Mouse (Mus musculus) skeletal muscle tissue, adult 2 months (tissue): ENCODE data around the gene Tanc2.
A peak's percentile ranks its signal among the peaks of the same experiment; 100 is the strongest.

ENCODE experiments used
- DNase-seq: peaks from one replicate; pipeline ENCODE4 v3.0.0-alpha.2; 2012; ENCODE audit warnings: low read depth, low spot score

The Tanc2 gene

DNA sequence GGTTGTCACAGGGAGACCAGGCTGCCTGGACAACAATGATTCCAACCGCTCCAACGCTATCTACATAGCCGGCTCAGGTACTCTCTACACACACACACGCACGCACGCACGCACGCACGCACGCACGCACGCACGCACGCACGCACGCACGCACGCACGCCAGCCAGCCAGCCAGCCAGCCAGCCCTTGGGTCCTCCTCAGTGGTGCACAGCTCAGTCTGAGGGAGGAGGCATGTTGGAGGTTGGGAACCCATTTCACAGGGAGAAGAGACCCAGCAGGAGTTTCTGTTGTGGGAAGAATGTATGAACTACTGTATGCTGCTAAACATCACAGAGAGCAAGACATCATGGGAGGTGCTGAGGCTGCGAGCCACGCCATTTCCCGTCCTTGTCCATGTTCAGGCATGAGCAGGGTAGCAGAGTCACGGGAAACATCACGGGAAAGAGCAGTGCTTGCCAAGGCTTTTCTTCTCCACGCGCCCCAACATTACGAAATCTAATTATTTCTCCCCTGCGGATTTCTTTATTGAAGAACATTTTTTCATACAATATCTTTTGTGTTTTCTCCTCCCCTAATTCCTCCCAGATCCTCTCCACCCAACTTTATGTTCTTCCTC, 366.1 kb downstream of the Tanc2 start:
- no peak for DNase-seq

DNA sequence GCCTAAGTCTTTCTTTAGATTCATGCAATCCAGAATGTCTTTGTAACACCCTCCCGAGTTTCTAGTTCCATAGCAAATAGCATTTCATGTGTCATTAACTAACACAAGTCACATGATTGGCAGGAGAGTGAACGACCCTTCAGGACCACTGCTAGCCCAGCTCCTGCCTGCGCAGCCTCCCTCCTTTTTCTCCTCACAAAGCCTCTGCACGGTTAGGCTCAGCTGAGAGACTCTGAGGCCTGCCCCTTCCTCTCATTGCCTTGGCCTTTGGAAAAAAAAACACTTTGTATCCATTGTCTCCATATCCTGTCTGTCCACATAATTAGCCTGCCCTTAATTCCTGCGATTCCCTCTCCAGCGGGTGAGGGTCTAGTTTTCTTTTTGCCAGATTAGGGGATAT, 367.7 kb downstream of the Tanc2 start:
- DNase-seq = no peak

GRCm38 (mm10) chr11:105958566-105958965, 368.8 kb downstream of the Tanc2 start:
- no peak for DNase-seq

GRCm38 (mm10) chr11:105959355-105959754, 369.6 kb downstream of the Tanc2 start:
- DNase-seq = no peak

DNA sequence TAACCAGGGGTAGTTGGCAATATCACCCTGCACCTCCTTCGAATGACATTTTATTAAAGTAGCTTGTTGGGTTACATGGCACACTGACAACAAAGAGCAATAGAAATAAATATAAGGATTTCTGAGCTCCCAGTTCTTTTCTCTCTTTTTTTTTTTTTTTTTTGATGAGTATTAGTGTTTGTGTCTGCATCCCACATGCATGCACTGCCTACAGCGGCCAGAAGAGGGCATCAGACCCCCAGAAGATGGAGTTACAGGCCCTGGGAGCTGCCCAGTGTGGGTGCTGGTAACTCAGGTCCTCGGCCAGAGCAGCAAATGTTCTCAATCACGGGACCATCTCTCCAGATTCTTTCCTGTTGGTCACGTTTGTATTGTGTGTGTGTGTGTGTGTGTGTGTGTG, 374.9 kb downstream of the Tanc2 start:
- DNase-seq = no peak

DNA sequence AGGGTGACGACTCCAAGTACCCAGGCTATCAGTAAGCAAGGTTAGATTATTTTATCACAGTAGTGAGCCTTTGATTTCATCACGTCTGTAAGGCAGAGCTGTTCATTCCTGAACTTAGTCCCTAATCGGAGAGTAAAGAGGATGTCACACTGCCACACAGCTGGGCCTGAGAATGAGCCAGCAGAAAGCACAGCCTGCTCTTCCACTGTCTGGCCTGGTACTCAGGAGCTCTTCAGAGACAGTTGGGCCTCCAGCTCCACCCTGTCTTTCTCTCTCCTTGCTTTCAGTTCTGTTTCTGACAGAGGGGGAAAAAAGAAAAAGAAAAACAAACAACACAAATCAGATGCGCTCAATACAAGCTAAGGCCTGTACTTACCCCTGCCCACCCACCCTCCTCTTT, 376.5 kb downstream of the Tanc2 start:
- no peak for DNase-seq

DNA sequence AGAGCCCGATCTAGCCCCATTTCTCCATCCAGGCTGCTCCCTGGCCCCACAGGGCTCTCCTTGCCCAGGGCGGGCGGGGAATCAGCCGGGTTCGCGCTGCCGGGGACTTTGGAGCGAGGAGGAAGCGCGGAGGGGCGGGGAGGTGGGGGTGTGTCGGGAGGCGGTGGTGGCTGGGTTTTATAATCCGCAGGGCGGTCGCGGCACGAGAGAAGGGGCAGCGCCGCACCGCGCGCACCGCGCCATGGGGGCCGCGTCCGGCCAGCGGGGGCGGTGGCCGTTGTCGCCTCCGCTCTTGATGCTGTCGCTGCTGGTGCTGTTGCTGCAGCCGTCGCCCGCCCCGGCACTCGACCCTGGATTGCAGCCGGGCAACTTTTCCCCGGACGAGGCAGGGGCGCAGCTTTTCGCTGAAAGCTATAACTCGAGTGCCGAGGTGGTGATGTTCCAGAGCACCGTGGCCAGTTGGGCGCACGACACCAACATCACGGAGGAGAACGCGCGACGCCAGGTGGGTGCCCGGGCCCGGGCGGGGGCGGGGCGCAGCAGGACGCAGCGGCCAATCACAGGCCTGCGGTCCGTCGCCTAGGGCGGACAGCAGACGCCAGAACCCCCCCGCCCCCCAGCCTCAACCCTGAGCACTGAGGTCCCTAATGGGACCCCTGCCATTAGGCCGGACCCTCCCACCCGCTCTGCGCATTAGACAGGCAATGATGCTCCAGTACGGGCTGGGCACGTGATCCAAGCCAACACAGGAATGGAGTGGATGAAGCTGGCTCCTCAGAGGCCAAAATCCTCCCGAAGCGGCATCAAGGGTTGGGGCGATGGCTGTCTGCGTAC, 378.2 kb downstream of the Tanc2 start, which contains the start of gene Ace:
TSS of gene Ace (plus strand) at position 205 of the 834 bp plus-strand sequence.
- no peak for DNase-seq

- DNase-seq = no peak
Measured at GRCm38 (mm10) chr11:105968948-105969347, 379.2 kb downstream of the Tanc2 start.

DNA sequence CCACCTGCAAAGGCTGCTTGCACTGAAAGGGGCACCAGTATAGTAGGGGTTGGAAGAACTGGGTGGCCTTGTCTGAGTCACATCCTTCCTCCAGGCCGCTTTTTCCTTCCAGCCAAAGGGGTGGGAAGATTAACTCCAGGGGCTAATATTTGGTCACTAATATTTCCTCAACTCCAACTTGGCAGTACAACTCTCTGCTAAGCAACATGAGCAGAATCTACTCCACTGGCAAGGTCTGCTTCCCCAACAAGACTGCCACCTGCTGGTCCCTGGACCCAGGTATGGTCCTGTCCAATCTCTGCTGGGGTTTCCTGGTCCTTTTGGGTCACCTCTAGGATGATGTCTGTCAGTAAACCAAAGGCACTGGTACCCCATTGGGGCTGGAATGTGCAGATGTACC, 379.7 kb downstream of the Tanc2 start:
- peak; percentile 61 for DNase-seq

DNA sequence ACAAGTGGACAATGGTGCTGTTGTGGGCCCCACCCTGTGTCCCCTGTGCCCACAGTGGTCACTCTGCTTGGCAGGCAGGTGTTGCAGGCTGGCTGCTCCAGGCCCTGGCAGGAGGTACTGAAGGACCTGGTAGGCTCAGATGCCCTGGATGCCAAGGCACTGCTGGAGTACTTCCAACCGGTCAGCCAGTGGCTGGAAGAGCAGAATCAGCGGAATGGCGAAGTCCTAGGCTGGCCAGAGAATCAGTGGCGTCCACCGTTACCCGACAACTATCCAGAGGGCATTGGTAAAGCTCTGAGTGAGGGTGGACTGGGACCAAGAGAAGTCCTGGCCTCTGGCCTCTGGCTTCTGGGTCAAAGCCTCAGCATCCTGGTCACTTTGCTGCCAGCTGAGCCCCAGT, 384.8 kb downstream of the Tanc2 start:
- DNase-seq = peak; percentile 62

GRCm38 (mm10) chr11:105975050-105975449, 385.3 kb downstream of the Tanc2 start:
- no peak for DNase-seq

- DNase-seq = no peak
Measured at GRCm38 (mm10) chr11:105975636-105976035, 385.9 kb downstream of the Tanc2 start.

DNA sequence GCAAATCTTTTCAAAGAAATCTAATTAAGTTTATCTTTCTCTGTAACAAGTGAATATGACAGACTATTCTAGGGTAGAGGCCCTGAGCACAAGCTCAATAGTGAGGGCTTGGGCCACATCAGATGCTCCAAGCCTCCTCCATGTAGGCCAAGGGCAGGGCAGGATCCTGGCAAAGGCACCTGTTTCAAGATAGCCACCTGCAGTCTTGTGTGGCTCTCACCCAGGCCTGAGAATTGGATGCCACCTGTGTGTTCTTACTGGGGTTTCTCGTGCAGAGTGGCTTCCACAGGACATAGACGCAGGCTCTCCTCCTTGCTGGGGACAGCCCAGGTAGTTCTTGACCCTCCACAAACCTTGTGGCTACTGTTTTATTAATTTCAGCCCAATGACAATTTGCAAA, 388.4 kb downstream of the Tanc2 start:
- no peak for DNase-seq

- DNase-seq = no peak
Measured at GRCm38 (mm10) chr11:105978634-105979033, 388.8 kb downstream of the Tanc2 start.
